Mouse (Mus musculus) midbrain, embryonic 15.5 days (tissue): ENCODE measurements around the gene Cryba4. TPM values are rescaled to one million over a fixed set of nuclear protein-coding genes. Genes with fewer than 3 reads are reported as not detected.

Source experiments
- ATAC-seq: fragments of 200-750 bp; cut with Nextera tagmentation; replicated peaks from 2 replicates; pipeline ENCODE4 v1.8.0; 2017; ENCODE audit warnings: moderate TSS enrichment
- H3K27ac ChIP-seq: fragments of 300-500 bp; sonication (generic); 2 replicates; pipeline ENCODE4 v1.5.1; 2015; ENCODE audit warnings: mild to moderate bottlenecking, inconsistent platforms
- H3K27me3 ChIP-seq: fragments of 300-500 bp; sonication (generic); replicated peaks from 2 replicates; pipeline ENCODE4 v1.6.1; 2015; ENCODE audit warnings: inconsistent platforms
- H3K36me3 ChIP-seq: fragments of 300-500 bp; sonication (generic); replicated peaks from 2 replicates; pipeline ENCODE4 v1.6.1; 2015; ENCODE audit warnings: inconsistent platforms
- H3K4me1 ChIP-seq: fragments of 300-500 bp; sonication (generic); 2 replicates; pipeline ENCODE4 v1.6.1; 2015; ENCODE audit warnings: inconsistent platforms
- H3K4me2 ChIP-seq: fragments of 300-500 bp; sonication (generic); 2 replicates; pipeline ENCODE4 v1.6.1; 2015; ENCODE audit warnings: inconsistent platforms, mild to moderate bottlenecking, moderate library complexity
- H3K4me3 ChIP-seq: fragments of 300-500 bp; sonication (generic); 2 replicates; pipeline ENCODE4 v1.5.1; 2015; ENCODE audit warnings: mild to moderate bottlenecking, inconsistent platforms
- H3K9ac ChIP-seq: fragments of 300-500 bp; sonication (generic); 2 replicates; pipeline ENCODE4 v1.6.1; 2015; ENCODE audit warnings: mild to moderate bottlenecking, inconsistent platforms
- H3K9me3 ChIP-seq: fragments of 300-500 bp; sonication (generic); 2 replicates; pipeline ENCODE4 v1.6.1; 2016; ENCODE audit warnings: inconsistent platforms
- WGBS: fragments of 180-500 bp; shearing (Covaris S2); methylation state at CpG from one replicate; pipeline ENCODE4 v1.1.7; 2015; ENCODE audit warnings: mixed read lengths; 5-methylcytosine and 5-hydroxymethylcytosine counted together
- polyA plus RNA-seq: library from polyadenylated mRNA; unstranded; fragments of >200 nt; fragmentation: Nextera tagmentation; extraction: Ambion mirVana; gene quantifications from 2 replicates; pipeline ENCODE4 v1.2.1, GENCODE M21; 2015

Gene Cryba4
- polyA plus RNA-seq, 1 experiment from 2014 or later: 0.93 TPM

- WGBS: 88% methylated on average over 6 of the region's 6 CpGs
- ATAC-seq: no peak
- no peaks in the 10 kb centered on the region for H3K27me3 ChIP-seq
- H3K9ac ChIP-seq: no peak overlapping the region
- no peak overlapping the region for H3K27ac ChIP-seq
- H3K9me3 ChIP-seq: no peaks in the 10 kb centered on the region
- no peak overlapping the region for H3K4me3 ChIP-seq
- no peaks in the 10 kb centered on the region for H3K4me1 ChIP-seq
- H3K4me2 ChIP-seq: no peak overlapping the region
- H3K36me3 ChIP-seq: no peaks in the 10 kb centered on the region
These were observed 52.7 kb downstream of the Cryba4 start for GRCm38 (mm10) chr5:112199656-112200055.

Other genes with a start within 250 kb of the Cryba4 start
- gene Crybb1, start 3.3 kb upstream of the Cryba4 start, polyA plus RNA-seq: 4.3 and 4.8 TPM in 2 replicates
- 29.4 and 33.7 TPM in 2 replicates for gene Tpst2, start 24.2 kb upstream of the Cryba4 start, polyA plus RNA-seq
- gene Tfip11, start 73.8 kb upstream of the Cryba4 start, polyA plus RNA-seq: 35.7 and 38.2 TPM in 2 replicates
- gene Srrd, start 90.5 kb upstream of the Cryba4 start, polyA plus RNA-seq: 64.0 and 66.8 TPM in 2 replicates
- gene Hps4, start 90.6 kb upstream of the Cryba4 start, polyA plus RNA-seq: 39.6 and 43.9 TPM in 2 replicates
- 0.14 and 0.39 TPM in 2 replicates for gene Gm6583, start 103.5 kb upstream of the Cryba4 start, polyA plus RNA-seq
- gene Asphd2, start 142.3 kb upstream of the Cryba4 start, polyA plus RNA-seq: 124 and 132 TPM in 2 replicates
- gene Gm6588, start 196.9 kb upstream of the Cryba4 start, polyA plus RNA-seq: 1.3 and 1.5 TPM in 2 replicates